Mouse (Mus musculus) forebrain, embryonic 11.5 days (tissue): ENCODE results near the gene Pou6f1. TPM values are rescaled to one million over a fixed set of nuclear protein-coding genes. Genes with fewer than 3 reads are reported as not detected.

Experiments used
- ATAC-seq: fragments of 200-750 bp; cut with Nextera tagmentation; replicated peaks from 2 replicates; pipeline ENCODE4 v1.8.0; 2017; ENCODE audit warnings: moderate TSS enrichment; ENCODE audit not compliant: low FRiP score
- DNase-seq: peaks from one replicate; pipeline ENCODE4 v3.0.0-alpha.2; 2017; ENCODE audit warnings: low spot score
- H3K27ac ChIP-seq: fragments of 300-500 bp; sonication (generic); 2 replicates; pipeline ENCODE4 v1.5.1; 2014; ENCODE audit warnings: low read depth, low read length
- H3K27me3 ChIP-seq: fragments of 300-500 bp; sonication (generic); 2 replicates; pipeline ENCODE4 v1.6.1; 2014; ENCODE audit warnings: mild to moderate bottlenecking, low read length, mixed read lengths; ENCODE audit not compliant: control insufficient read depth, insufficient read depth
- H3K36me3 ChIP-seq: fragments of 300-500 bp; sonication (generic); 2 replicates; pipeline ENCODE4 v1.6.1; 2014; ENCODE audit warnings: mild to moderate bottlenecking, low read length, moderate library complexity, mixed read lengths; ENCODE audit not compliant: control insufficient read depth, insufficient read depth
- H3K4me1 ChIP-seq: fragments of 300-500 bp; sonication (generic); replicated peaks from 2 replicates; pipeline ENCODE4 v1.6.1; 2014; ENCODE audit warnings: low read length, mixed read lengths; ENCODE audit not compliant: control insufficient read depth, insufficient read depth
- H3K4me2 ChIP-seq: fragments of 300-500 bp; sonication (generic); 2 replicates; pipeline ENCODE4 v1.6.1; 2014; ENCODE audit warnings: low read depth, mild to moderate bottlenecking, low read length, moderate library complexity, mixed read lengths; ENCODE audit not compliant: severe bottlenecking
- H3K4me3 ChIP-seq: fragments of 300-500 bp; sonication (generic); 2 replicates; pipeline ENCODE4 v1.5.1; 2014; ENCODE audit warnings: low read depth, low read length
- H3K9ac ChIP-seq: fragments of 300-500 bp; sonication (generic); 2 replicates; pipeline ENCODE4 v1.6.1; 2014; ENCODE audit warnings: low read length
- H3K9me3 ChIP-seq: fragments of 300-500 bp; sonication (generic); 2 replicates; pipeline ENCODE4 v1.6.1; 2016; ENCODE audit warnings: low read length, mixed read lengths; ENCODE audit not compliant: control insufficient read depth
- WGBS: fragments of 180-500 bp; shearing (Covaris S2); extraction: QIAGEN DNeasy Blood & Tissue Kit; methylation state at CpG from one replicate; pipeline ENCODE4 v1.1.7; 2014; 5-methylcytosine and 5-hydroxymethylcytosine counted together
- polyA plus RNA-seq: library from polyadenylated mRNA; unstranded; fragments of >200 nt; fragmentation: Nextera tagmentation; extraction: Ambion mirVana; gene quantifications from 2 replicates; pipeline ENCODE4 v1.2.1, GENCODE M21; 2014

Gene Pou6f1
- polyA plus RNA-seq, 1 experiment from 2014 or later = 15.6 TPM

DNA sequence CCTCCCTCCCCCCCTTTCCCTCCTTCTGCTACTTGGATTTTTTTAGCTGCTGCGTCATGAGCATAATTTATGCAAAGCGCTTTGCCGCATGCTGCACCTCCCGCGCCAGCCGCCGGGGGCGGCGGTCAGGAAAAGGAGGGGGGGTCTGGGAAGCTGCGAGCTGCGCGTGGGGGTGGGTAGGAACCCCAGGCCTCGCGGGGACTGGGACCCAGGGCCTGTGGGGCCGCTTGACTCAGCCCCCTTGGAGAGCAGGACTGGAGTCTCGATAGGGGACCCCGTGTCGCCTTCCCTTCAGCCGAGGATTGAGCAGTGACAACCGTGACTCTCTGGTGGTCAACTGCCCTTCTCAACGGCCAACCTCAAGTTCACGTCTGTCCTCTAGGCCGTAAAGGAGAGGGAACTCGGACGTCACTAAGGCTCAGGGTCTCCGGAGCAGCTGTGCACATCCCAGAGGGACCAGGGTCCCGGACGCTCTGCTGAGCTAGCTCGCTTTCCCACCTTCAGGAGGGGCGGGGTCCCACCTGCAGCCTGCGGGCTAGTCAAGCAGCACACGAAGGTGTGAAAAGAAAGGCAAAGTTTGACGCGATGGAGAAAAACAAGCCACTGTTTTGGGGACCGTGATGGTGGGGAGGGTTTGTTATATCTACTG is 387 bp upstream of the Pou6f1 start:
- DNase-seq (peak; percentile 86), ATAC-seq (peak; percentile 70)
- peak overlapping the region; percentile 96 for H3K4me2 ChIP-seq
- H3K4me1 ChIP-seq = peaks cover 12% of the 10 kb centered on the region
- no peaks in the 10 kb centered on the region for H3K36me3 ChIP-seq
- peaks cover 13% of the 10 kb centered on the region for H3K27me3 ChIP-seq
- WGBS = 1% methylated on average over 32 of the region's 35 CpGs
- H3K9me3 ChIP-seq = no peaks in the 10 kb centered on the region
- H3K9ac ChIP-seq = peak overlapping the region; percentile 87
- H3K27ac ChIP-seq = no peak overlapping the region
- peak overlapping the region; percentile 81 for H3K4me3 ChIP-seq

- Histone ChIP-seq H3K4me1 (peaks cover 8% of the 10 kb centered on the region), H3K4me3 (peak overlapping the region; percentile 81), H3K9ac (peak overlapping the region; percentile 87), H3K9me3 (no peaks in the 10 kb centered on the region), H3K36me3 (no peaks in the 10 kb centered on the region), H3K27ac (no peak overlapping the region), H3K27me3 (peaks cover 13% of the 10 kb centered on the region), H3K4me2 (peak overlapping the region; percentile 96)
- no peak for ATAC-seq
- WGBS = 2% methylated on average over 12 of the region's 12 CpGs
- DNase-seq = no peak
Measured at GRCm38 (mm10) chr15:100598883-100599275, 905 bp downstream of the Pou6f1 start.

DNA sequence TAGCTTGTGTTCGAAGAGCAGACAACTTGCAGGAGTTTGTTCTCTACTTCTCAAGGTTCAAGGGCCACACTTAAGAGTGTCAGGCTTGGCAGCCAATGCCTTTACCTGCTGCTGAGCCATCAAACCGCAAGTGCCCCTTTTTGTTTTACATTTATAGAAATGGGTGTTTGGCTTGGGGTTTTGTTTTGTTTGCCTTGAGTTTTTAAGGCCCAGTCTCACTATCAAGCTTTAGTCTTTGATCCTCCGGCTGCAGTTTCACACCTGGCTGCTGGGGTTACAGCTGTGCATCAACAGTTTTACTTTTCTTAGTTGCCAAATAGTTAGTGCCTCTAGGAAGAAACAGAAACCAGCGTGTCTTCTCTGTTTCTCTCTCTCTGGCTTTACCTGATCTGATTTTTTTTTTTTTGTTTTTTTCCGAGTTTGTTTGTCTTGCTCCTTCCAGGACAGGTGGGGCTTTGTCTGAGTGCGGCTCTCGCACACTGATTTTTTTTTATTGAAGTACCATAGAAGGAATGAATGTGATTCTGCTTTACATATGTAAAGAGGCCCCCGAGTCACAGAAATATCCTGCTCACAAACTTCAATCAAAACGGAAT is 1.4 kb downstream of the Pou6f1 start:
- 32% methylated on average over 9 of the region's 9 CpGs for WGBS
- H3K27ac ChIP-seq = no peak overlapping the region
- no peak overlapping the region; the same call in 1 of the 2 replicates for H3K9ac ChIP-seq
- H3K36me3 ChIP-seq = no peaks in the 10 kb centered on the region
- peaks cover 8% of the 10 kb centered on the region for H3K4me1 ChIP-seq
- peak overlapping the region; percentile 96 for H3K4me2 ChIP-seq
- H3K27me3 ChIP-seq = peaks cover 13% of the 10 kb centered on the region
- peak overlapping the region; percentile 81 for H3K4me3 ChIP-seq
- no peaks in the 10 kb centered on the region for H3K9me3 ChIP-seq
- ATAC-seq (no peak), DNase-seq (no peak)

DNA sequence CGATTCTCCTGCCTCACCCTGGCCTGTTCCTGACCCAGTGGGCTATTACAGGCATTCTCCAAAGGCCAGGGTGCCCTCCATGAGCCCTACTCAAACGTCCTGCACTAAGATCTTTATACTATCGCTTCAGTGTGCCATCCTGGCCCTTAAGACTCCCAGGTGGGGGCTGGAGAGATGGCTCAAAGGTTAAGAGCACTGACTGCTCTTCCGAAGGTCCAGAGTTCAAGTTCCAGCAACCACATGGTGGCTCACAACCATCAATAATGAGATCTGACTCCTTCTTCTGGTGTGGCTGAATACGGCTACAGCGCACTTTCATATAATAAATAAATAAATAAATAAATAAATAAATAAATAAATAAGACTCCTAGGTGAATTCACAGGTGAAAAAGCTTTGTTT is 7.0 kb downstream of the Pou6f1 start:
- Histone ChIP-seq H3K4me1 (no peaks in the 10 kb centered on the region), H3K27me3 (no peaks in the 10 kb centered on the region), H3K9ac (no peak overlapping the region), H3K27ac (no peak overlapping the region), H3K4me3 (no peak overlapping the region), H3K4me2 (no peak overlapping the region), H3K9me3 (no peaks in the 10 kb centered on the region), H3K36me3 (no peaks in the 10 kb centered on the region)
- WGBS = 82% methylated on average over 6 of the region's 6 CpGs
- no peak for DNase-seq
- no peak for ATAC-seq

DNA sequence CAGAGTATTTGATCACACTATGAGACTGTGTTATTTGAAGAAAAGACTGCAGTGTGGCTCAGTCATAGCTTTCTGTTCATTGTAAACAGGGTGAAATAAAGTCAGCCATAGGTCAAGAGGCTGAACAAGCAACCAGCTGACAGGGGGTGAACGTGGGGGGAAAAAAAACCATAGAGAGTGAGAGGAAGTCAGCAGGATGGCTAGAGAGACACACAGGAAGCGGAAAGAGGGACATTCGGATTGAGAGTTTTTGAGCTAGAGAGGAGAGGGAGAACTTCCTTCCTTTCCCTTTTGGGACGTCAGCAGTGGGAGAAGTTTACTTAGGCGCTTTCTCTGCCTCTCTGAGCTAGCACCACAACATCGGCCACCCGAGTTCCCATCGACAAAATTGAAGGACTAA is 9.3 kb downstream of the Pou6f1 start:
- ATAC-seq = no peak

DNA sequence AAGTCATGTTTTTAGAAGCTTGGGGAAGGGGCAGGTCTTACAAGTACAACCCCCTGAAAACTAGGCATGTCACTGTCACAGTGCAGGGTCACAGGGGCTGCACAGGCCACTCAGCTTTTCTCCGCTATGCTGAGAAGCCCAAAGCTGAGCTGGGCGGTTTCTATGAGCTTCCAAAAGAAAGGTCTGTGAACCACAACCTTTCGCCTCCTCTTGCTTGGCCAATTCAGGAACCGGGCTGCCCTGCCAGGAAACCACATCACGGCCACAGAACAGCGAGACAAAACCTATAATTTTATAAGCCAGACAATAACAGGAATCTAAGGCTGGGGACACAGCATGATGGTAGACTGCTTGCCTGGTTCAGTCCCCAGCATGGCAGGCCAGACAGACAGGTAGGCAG is 11.5 kb downstream of the Pou6f1 start:
- Histone ChIP-seq H3K36me3 (no peaks in the 10 kb centered on the region; the same call in 1 of the 2 replicates), H3K4me1 (no peaks in the 10 kb centered on the region), H3K4me3 (no peak overlapping the region), H3K9ac (no peak overlapping the region), H3K4me2 (no peak overlapping the region), H3K27ac (no peak overlapping the region), H3K9me3 (no peaks in the 10 kb centered on the region), H3K27me3 (no peaks in the 10 kb centered on the region)
- ATAC-seq = no peak
- DNase-seq = no peak
- WGBS = 87% methylated on average over 6 of the region's 6 CpGs

More for the DNA sequence above, 9.3 kb downstream of the Pou6f1 start:
- no peak overlapping the region for H3K9ac ChIP-seq
- 88% methylated on average over 7 of the region's 8 CpGs for WGBS
- no peaks in the 10 kb centered on the region; the same call in 1 of the 2 replicates for H3K36me3 ChIP-seq
- no peak overlapping the region for H3K27ac ChIP-seq
- DNase-seq = no peak
- H3K4me2 ChIP-seq = no peak overlapping the region
- H3K9me3 ChIP-seq = no peaks in the 10 kb centered on the region
- H3K4me3 ChIP-seq = no peak overlapping the region
- H3K4me1 ChIP-seq = no peaks in the 10 kb centered on the region
- H3K27me3 ChIP-seq = no peaks in the 10 kb centered on the region

- no peak overlapping the region for H3K27ac ChIP-seq
- no peak overlapping the region for H3K4me3 ChIP-seq
- no peaks in the 10 kb centered on the region for H3K9me3 ChIP-seq
- WGBS = 76% methylated on average over 4 of the region's 4 CpGs
- no peak overlapping the region for H3K4me2 ChIP-seq
- H3K36me3 ChIP-seq = no peaks in the 10 kb centered on the region; the same call in 1 of the 2 replicates
- no peaks in the 10 kb centered on the region for H3K4me1 ChIP-seq
- H3K9ac ChIP-seq = no peak overlapping the region
- DNase-seq = no peak
- no peak for ATAC-seq
- H3K27me3 ChIP-seq = no peaks in the 10 kb centered on the region
Measured at GRCm38 (mm10) chr15:100587166-100587565, 12.6 kb downstream of the Pou6f1 start.

DNA sequence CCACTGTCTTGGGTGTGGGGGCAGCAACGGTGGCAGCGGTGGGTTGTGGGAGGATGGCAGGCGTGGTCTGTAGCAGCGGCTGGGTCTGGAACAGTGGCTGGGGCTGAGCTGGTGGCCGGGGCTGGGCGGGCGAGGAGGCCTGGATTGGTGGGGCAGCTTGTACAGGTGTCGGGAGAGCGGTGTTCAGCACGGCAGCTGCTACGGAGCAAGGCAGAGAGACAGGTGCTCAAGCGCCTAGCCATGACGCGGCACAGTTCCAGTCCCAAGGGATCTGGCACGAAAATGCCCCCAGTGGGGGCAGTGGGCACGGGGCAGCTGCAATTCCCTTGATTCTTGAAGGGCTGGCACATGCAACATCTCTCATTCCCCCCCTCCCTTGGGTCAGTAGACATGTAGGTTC is 13.9 kb downstream of the Pou6f1 start:
- no peak overlapping the region for H3K4me3 ChIP-seq
- no peaks in the 10 kb centered on the region for H3K4me1 ChIP-seq
- H3K36me3 ChIP-seq = no peaks in the 10 kb centered on the region; the same call in 1 of the 2 replicates
- no peaks in the 10 kb centered on the region for H3K9me3 ChIP-seq
- DNase-seq (no peak), ATAC-seq (no peak)
- H3K27me3 ChIP-seq = no peaks in the 10 kb centered on the region
- no peak overlapping the region for H3K4me2 ChIP-seq
- WGBS = 92% methylated on average over 16 of the region's 16 CpGs
- H3K27ac ChIP-seq = no peak overlapping the region
- H3K9ac ChIP-seq = no peak overlapping the region

GRCm38 (mm10) chr15:100580108-100580507 is 19.7 kb downstream of the Pou6f1 start:
- ATAC-seq (no peak), DNase-seq (no peak)
- Histone ChIP-seq H3K27me3 (no peaks in the 10 kb centered on the region), H3K27ac (no peak overlapping the region), H3K36me3 (no peaks in the 10 kb centered on the region), H3K4me3 (no peak overlapping the region), H3K4me1 (no peaks in the 10 kb centered on the region), H3K9ac (no peak overlapping the region), H3K4me2 (no peak overlapping the region), H3K9me3 (no peaks in the 10 kb centered on the region)
- WGBS = 91% methylated on average over 10 of the region's 10 CpGs
